Mouse (Mus musculus): ENCODE data around the gene Socs2.
A peak's percentile ranks its signal among the peaks of the same experiment; 100 is the strongest.

Gene Socs2

GRCm38 (mm10) chr10:95416685-95417495 is at the start of gene Socs2:
Gene Socs2, minus strand, starts transcription at chr10:95417180.
- DNase-seq (ENCODE audit: low spot score in 2 of 2): peak; percentile 93 to 94

GRCm38 (mm10) chr10:95465485-95465896 is 48.5 kb upstream of the Socs2 start:
- no peak for DNase-seq (ENCODE audit: low spot score in 2 of 2)

- no peak for DNase-seq (ENCODE audit: low spot score in 2 of 2)
These were observed 47.5 kb upstream of the Socs2 start for GRCm38 (mm10) chr10:95464527-95464926.

GRCm38 (mm10) chr10:95462231-95462630 is 45.3 kb upstream of the Socs2 start:
- DNase-seq (ENCODE audit: low spot score in 2 of 2): no peak

- DNase-seq (ENCODE audit: low spot score in 2 of 2): no peak
These were observed 44.1 kb upstream of the Socs2 start for GRCm38 (mm10) chr10:95461053-95461553.

- DNase-seq (ENCODE audit: low spot score in 2 of 2): no peak
These were observed 41.2 kb upstream of the Socs2 start for GRCm38 (mm10) chr10:95458050-95458806.

GRCm38 (mm10) chr10:95457367-95458049 is 40.5 kb upstream of the Socs2 start:
- no peak for DNase-seq (ENCODE audit: low spot score in 2 of 2)

- no peak for DNase-seq (ENCODE audit: low spot score in 2 of 2)
These were observed 39.1 kb upstream of the Socs2 start for GRCm38 (mm10) chr10:95456103-95456502.

- no peak for DNase-seq (ENCODE audit: low spot score in 2 of 2)
These were observed 36.3 kb upstream of the Socs2 start for GRCm38 (mm10) chr10:95453282-95453681.

GRCm38 (mm10) chr10:95449033-95449432 is 32.1 kb upstream of the Socs2 start:
- DNase-seq (ENCODE audit: low spot score in 2 of 2): no peak

GRCm38 (mm10) chr10:95447954-95448353 is 31.0 kb upstream of the Socs2 start:
- DNase-seq (ENCODE audit: low spot score in 2 of 2): no peak

GRCm38 (mm10) chr10:95445104-95446056 is 28.4 kb upstream of the Socs2 start:
- peak; percentile 11 to 23 for DNase-seq (ENCODE audit: low spot score in 2 of 2)

- no peak for DNase-seq (ENCODE audit: low spot score in 2 of 2)
These were observed 25.4 kb upstream of the Socs2 start for GRCm38 (mm10) chr10:95442334-95442733.

- DNase-seq (ENCODE audit: low spot score in 2 of 2): no peak
These were observed 23.6 kb upstream of the Socs2 start for GRCm38 (mm10) chr10:95440566-95440965.

- DNase-seq (ENCODE audit: low spot score in 2 of 2): no peak
These were observed 22.8 kb upstream of the Socs2 start for GRCm38 (mm10) chr10:95439718-95440339.

- DNase-seq (ENCODE audit: low spot score in 2 of 2): no peak
These were observed 22.0 kb upstream of the Socs2 start for GRCm38 (mm10) chr10:95438941-95439340.

- no peak for DNase-seq (ENCODE audit: low spot score in 2 of 2)
These were observed 13.3 kb upstream of the Socs2 start for GRCm38 (mm10) chr10:95430271-95430670.

GRCm38 (mm10) chr10:95429111-95429510 is 12.1 kb upstream of the Socs2 start:
- no peak for DNase-seq (ENCODE audit: low spot score in 2 of 2)

- no peak for DNase-seq (ENCODE audit: low spot score in 2 of 2)
These were observed 9.5 kb upstream of the Socs2 start for GRCm38 (mm10) chr10:95426207-95427115.

Measured in heart, adult 9 months (tissue).